Mouse (Mus musculus) CD4-positive naive resting alpha-beta T cell, adult 57 days (primary cell): ENCODE results near the gene Lrpprc. TPM values are rescaled to one million over a fixed set of nuclear protein-coding genes. Genes with fewer than 3 reads are reported as not detected.

Experiments used
- total RNA-seq: library from RNA; stranded (reverse); gene quantifications from one replicate; pipeline ENCODE4 v1.2.4, GENCODE M21; 2023

The Lrpprc gene
- 44.0 TPM for total RNA-seq

DNA sequence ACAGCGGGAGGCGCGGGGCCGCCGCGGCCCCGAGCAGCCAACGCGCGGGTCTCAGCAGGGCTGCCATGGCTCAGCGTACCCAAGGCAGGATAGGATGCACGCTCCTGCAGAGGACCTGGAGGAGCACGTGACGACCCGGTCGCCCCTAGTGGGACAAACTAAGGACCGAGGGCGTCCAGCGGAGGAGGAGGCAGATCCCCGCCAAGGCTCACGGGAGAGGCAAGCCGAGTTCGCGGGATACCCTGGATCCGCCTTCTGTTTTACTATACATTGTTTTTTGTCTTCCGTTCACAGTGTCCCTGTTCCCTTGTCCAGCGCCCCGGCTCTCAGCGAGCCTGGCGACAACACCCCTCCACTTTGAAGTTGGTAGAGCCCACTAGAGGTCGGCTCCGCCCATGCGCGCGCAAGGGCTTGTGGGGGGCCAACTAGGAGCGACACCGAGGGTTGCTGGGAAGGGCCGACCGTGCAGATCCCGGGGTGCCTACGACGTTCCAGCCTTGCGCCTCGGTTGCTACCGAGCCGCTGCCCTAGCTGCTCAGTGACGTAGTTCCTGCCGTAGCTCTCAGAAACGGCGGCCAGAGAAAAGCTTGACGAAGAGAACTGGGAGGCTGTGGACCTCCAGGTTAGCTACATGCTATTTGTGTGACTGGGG lies at the start of gene Lrpprc:
Gene Lrpprc (minus strand): TSS at position 343 of the 652 bp plus-strand sequence.

GRCm38 (mm10) chr17:84682734-84683717 lies 107.6 kb downstream of the Lrpprc start, which contains the start of gene Abcg5:
Gene Abcg5 (minus strand): TSS chr17:84683011.

DNA sequence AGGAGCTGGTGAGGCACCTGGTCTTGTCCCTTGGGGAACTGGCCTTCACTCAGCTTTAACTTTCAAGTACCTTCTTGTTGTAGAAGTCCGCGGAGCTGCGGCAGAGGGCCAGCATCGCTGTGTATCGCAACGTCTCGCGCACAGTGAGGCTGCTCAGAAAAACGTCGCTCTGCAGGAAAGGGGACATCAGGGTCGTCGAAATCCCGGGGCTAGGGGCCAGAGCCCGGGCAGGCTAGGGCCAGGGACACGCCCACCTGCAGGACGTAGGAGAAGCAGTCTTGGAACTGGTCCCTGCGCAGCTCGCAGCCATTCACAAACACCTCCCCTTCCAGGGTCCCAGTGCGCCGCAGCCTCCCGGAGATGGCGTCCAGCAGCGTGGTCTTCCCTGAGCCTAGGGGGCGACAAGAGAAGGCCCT lies 114.6 kb downstream of the Lrpprc start, which contains the start of gene Abcg8:
Gene Abcg8 (plus strand): TSS at position 352 of the 416 bp plus-strand sequence.

Other genes with a start within 250 kb of the Lrpprc start
- gene Dync2li1, start 164.3 kb downstream of the Lrpprc start, total RNA-seq, result 0.62 TPM
- not detected for gene Abcg8, start 114.5 kb downstream of the Lrpprc start, total RNA-seq
- gene Abcg5, start 107.8 kb downstream of the Lrpprc start, total RNA-seq, result not detected
- 110 TPM for gene Ppm1b, start 166.0 kb upstream of the Lrpprc start, total RNA-seq
- 3.3 TPM for gene Slc3a1, start 237.6 kb upstream of the Lrpprc start, total RNA-seq